Mouse (Mus musculus): ENCODE results near the gene Olfr248.
"Not testable (repeated sequence)": the region's sequence is repeated elsewhere in the genome, so short reads cannot be mapped to it uniquely, and the experiment has no call there.

Olfr248 gene

DNA sequence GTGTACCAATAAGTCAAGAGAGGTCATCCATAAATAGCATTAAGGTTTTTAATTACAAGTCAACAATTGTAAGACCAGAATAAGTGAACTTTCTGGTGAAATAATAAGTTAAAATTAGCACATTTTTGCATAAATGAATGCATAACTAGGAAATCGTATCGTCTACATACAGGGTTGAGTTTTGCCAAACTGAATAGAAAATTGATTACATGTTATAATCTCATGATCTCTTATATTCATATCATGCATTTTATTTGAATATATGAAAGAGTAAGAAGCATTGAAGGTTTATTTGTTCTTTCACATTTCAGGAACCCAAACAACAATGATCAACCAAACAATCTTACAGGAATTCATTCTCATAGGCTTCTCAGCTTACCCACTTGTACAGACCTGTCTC, at the start of gene Olfr248:
Gene Olfr248, plus strand, starts transcription at position 301 of the 400 bp plus-strand sequence.
- no peak for DNase-seq (ENCODE audit: low spot score)

DNA sequence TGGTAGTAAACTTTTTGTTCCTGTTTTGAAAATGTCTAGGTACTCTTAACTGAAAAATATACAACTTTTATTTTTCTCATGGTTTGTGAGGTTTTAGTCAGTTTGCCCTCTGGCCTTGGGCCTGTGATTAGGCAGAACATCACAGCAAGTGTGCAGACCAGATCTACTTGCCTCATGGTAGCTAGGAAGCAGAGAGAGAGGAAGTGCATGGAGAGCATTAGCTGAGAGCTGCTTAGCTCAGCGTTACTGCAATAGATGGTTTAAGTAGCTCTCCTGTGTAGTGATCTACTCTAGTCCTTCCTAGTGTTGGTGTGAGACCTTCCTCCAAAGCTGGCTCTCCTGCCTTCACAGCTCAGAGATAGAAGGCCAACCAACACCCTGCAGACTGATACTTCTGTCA, 37.2 kb upstream of the Olfr248 start:
- not testable (repeated sequence) for DNase-seq (ENCODE audit: low spot score)

DNA sequence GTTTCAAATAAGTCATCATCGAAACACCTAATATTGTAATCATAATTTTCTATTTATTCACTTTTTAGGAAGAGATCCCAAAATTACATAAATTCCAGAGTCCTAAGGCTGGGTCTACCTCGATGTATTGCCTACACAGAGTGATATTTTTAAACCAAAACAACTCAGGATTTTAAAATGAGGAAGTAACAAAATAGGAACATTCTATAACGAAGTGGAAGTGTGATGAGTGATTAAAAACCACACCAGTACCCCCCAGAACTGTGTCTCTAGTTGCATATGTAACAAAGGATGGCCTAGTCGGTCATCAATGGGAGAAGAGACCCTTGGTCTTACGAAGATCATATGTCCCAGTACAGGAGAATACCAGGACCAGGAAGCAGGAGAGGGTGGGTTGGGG, 36.2 kb upstream of the Olfr248 start:
- no peak for DNase-seq (ENCODE audit: low spot score)

DNA sequence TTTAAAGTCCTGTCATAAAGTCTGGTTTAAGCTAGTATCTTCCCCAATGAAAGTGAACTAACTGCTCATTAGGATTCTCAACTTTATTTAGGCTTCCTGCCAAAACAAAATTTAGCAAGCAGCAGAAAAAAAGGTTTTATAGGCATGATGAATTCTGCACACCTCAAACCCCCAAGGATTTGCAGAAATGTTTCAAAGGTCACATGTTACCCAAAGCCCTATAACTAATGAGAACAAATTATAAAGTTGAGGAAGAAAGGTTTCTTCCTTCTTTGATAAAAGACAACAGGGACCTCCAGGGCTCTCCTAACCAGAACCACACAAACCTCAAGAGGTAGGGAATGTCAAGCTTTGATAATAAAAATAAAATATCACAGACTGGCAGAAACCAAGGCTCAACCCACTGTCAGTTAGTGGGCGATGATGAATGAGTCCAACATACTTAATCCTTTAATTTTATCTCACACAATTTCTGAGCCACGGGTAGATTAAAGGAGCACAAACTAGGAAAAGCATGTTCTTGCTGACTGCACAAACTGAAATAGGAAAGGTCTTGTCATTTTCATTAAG, 25.9 kb upstream of the Olfr248 start, which contains the start of gene Olfr417:
Gene Olfr417, plus strand, starts transcription at position 241 of the 570 bp plus-strand sequence.
- no peak for DNase-seq (ENCODE audit: low spot score)

DNA sequence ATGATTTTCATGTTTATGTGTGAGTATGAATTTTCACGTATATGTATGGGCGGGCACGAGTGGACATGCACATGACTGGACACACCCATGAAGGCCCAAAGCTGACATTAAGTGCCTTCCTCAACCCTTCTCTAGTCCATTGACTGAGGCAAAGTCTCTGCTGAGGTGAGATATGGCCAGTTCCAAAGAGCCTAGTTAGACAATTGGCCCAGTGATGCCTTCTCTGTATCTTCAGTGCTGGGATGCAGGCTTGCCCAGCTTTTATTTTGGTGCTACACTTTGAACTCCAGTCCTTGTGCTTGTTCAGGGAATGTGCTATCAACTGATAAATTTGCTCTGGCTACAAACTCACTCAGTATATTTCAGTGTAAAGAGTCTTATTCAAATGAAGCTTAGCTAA, 17.0 kb upstream of the Olfr248 start:
- DNase-seq (ENCODE audit: low spot score), result no peak

DNA sequence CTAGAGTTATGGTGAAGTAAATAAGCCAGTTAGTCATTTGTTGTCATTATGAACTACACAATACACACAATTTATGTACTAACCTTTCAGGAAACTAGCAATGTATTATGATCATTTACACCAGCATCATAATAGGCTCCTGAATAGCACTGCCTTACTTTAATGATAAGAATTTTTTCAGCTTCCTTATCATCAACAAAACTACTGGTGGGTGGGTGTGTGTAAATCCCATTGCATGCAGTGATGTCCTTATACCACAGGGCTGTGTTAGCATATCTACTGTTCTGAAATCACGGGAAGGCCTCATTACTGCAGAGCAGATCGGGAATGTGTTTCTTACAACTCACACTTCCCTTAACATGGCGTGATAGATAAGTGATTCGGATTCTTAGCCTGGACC, 32.1 kb downstream of the Olfr248 start:
- DNase-seq (ENCODE audit: low spot score), result no peak

DNA sequence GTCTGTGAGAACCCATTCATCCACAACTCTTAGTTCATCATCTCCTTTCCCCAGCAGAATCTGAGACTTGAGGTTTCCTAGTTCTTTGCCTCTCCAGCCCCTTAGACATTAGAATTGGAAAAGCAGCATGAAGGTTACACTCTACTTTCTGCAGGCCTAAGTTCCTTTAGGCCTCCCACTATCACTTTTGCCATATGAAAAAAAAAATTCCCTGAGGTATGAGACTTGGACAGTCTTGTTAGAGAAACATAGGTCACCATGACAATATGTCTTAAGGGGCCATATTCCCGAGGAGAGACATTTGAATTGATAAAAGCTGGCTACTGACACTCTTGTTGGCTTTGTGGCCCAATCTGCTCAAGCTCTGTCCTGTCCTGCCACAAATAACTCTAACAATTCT, 32.9 kb downstream of the Olfr248 start, which contains the start of gene Olfr414:
Gene Olfr414, plus strand, starts transcription at position 301 of the 400 bp plus-strand sequence.
- no peak for DNase-seq (ENCODE audit: low spot score)

DNA sequence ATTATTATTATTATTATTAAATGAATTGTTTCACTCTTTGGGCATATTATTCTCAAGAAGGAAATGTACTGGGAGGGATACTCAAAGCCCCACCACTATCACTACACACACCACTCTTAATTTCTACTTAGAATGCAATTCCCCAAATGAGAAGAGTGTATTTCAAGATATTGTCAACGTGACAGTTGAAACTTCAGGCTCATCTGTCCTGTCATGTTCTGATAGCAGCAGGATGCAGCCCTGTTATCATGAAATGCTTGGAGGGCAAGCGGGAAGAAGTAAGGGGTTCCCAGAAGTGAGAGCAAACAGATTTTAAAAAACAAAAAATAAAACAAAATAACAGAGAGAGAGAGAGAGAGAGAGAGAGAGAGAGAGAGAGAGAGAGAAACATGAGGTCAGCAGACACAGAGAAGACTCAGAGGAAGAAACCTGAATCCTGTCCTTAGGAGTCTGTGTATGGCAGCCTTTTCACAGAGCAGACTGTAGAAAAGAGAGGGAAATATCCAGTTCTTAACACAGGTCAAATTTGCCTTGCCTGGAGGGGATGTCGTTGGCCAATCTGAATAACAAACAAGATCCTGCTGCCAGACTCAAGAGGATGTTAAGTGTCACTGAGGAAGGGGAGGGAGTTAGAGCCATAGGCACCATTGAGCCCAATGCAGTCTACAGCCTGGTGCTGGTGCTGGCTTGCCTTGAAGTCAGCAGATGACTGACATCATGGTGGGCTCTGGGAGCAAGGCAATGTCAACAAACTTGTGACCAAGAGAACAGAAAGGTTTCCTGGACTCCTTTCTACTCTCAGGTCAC, 35.5 kb downstream of the Olfr248 start:
- no peak for DNase-seq (ENCODE audit: low spot score)

DNA sequence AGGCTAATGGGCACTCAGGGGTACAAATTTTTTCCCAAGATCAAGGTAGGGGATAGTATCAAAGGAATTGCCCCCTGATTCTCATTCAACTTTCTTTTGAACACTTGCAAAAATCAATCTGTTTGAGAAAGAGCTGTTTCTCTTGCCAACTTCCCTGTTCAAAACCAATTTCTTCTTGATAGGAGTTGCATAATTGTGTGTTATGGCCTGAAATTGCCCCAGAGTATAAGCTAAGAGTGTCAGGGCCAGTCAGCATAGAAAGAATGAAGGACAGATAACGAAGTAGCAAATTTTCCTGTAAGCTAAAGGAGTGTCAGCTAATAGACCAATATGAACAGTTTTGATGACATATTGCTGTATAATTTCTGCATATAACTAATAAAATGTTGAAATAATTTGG, 36.6 kb downstream of the Olfr248 start:
- DNase-seq (ENCODE audit: low spot score), result no peak

DNA sequence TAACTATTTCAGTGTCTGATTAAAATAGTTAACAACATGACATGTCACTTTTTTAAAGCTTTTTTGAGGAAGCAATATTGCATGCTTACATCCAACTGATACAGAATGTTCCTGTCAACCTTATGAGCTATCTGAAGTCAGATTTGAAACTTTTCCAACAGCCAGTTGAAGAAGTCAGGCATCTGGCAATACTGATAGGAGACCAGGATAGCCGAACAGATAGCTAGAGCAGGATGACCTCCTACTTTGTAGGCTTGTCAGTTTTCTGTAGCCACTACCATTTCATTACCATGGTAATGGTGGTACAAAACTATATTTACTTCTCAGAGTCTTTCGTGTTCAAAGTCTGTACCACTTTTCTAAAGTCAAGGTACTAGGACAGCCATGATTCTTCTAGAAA, 37.6 kb downstream of the Olfr248 start:
- no peak for DNase-seq (ENCODE audit: low spot score)

DNA sequence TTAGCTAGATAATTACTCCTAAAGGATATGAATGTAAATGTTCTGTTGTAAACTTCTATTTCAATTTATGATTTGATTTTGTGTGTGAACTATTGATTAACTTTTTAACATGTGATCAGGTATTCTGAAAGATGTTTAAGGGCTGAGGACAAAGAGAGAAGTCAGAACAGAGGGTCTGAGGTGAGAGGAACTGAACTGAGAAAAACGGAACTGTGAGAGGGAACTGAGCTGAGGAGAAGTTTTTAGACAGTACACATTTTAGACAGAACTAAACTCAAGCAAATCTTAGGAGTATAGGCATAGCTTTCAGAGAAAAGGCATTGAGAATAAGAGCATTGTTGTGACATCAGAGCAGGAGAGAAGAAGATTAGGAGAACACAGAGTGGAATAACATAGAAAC, 43.3 kb downstream of the Olfr248 start:
- no peak for DNase-seq (ENCODE audit: low spot score)
